Mouse (Mus musculus) adrenal gland, adult (tissue): Measurements from ENCODE around the gene Hes1.
A peak's percentile ranks its signal among the peaks of the same experiment; 100 is the strongest.

Source experiments
- DNase-seq, 2 experiments: peaks; one replicate each; pipeline ENCODE4 v3.0.0; 2022 to 2023; ENCODE audit warnings: low spot score in 1 of 2; ENCODE audit not compliant: inconsistent age in 2 of 2

The Hes1 gene

DNA sequence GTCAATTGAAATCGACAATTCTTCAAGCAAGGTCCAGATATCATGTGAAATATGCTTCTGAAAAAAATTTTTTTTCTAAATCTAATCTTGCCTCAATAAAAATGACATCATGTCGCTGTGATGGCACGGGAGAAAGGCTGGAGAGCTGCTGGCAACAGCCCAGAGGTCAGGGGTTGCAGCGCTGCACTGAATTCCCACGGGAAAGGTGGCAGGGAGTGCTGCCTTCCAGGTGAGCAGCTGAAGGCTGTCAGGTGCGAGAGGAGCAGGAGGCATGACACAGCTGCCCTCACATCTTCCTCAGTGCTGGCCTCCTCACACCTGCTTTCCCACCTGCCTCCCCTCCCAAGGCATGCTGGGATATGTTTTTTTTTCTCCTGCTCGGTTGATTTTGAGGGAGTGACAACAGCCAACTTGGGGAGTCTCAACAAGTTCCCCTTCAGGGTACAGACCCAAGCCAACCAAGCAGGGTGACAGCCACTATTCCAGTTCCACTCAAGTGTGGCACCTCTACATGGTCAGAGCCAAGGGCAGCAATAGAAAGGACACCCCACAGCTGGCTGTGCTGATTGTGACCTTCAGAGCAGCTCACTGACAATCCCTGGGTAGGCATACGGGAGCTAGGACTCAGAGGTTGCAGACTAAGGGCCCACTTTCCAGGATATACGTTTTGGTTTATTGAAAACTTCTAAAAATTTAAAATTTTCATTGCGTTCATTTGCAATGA is 13.3 kb upstream of the Hes1 start:
- no peak for DNase-seq

DNA sequence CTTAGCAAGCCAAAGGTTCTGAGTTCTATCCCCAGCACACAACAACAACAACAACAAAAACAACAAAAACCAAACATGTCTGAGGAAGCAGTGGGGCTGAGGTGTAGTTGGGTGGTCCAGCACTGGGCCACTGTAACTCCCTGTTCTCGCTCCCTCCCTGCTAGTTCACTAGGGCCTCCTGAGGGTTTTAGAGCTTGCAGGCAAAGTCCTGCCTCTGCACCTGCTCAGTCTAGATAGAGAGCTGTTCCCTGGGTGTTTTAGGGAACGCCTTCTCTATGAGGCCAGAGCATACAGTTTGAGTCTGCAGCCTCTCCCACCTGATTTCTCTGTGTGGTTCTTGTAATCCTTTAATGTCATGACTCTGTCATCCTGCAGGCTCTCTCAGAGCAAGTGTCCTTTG is 11.9 kb upstream of the Hes1 start:
- DNase-seq = no peak

DNA sequence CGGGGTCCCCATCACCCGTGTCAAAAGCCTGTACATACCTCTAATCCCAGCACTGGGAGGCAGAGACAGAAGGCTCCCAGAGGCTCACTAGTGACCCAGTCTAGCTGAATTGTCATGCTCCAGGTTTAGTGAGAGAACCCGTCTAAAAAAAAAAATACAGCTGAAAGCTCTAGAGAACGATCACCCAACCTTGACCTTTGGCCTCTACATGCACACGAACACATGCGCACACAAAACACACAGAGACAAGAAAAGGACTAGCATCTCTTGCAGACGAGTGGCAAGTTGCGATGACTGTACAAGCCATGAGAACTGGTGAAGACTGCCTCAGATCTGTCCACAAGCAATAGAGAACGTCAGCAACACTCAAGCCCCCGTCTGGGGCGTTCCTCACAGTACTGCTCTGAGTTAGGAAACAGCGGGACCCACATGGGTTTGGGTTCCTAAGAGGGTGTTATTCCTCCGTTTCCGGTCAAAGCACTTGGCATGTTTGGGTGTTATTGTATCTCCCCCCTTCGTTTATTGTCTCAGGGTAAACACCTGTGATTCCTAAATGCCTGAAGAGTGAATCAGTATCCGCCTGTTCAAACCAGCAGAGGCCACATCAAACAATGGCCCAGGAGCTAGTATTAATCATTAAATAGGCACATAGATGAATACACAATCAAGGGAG is 11.2 kb upstream of the Hes1 start:
- no peak for DNase-seq

DNA sequence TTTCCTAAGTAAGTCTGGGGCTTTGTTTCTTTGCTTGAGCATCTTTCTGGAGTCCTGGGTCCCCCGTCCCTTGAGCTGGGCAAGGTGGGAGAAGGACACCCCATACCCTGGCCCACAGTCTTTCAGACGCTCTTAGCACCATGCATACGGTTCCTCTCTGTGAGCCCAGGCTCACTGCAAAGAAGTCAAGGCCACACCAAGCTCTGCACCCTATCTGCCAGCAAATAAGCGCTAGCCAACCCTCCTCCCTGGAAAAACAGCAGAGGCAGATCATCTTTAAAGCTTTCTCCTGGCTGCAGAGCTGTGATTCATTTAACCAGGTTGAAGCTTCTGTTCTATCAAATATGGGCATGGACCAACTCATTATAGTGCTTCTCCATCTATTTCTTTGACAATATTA is 9.6 kb upstream of the Hes1 start:
- peak; percentile 36 to 61 for DNase-seq

DNA sequence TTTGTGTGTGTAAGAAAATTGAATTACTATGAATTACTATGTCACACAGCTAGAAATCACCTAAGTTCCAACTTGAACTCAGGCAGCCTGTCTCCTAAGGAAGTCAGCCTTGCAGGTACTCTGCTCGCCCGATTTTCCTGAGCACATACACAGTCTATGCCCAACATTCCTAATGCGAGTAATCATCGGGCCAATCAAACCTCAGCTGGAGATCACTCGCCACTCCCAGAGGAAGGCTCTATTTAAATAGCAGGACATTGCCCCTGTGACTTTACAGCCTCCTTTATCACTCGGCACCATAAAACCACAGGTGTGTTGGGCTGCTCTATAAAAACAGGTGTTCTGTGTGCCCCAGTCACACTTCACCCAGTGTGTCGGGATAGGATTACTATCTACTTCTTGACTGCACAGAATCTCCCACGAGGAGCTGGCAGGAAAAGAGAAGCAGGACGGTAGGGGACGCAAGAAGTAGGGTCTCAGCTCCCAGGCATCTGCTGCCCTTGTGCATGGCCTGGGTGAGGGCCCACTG is 8.8 kb upstream of the Hes1 start:
- DNase-seq = no peak

DNA sequence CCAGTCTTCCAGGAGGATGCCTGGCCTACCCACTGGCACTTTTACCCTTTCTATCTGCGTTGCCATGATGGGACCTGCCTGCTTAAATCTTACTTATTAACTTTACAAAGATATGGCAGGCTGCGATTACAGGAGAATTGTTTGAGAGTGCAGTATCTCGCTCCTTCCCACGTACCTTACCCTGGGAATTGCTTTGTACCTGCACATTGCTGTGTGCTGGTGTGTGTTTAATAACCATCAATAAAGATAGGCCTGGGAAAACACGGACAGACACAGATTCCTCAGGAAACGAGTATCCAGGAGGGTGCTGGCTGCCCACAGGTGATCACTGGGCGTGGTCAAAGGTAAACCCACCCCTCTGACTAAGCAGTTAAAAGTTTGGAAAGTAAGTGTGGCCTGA is 8.3 kb upstream of the Hes1 start:
- DNase-seq = no peak

DNA sequence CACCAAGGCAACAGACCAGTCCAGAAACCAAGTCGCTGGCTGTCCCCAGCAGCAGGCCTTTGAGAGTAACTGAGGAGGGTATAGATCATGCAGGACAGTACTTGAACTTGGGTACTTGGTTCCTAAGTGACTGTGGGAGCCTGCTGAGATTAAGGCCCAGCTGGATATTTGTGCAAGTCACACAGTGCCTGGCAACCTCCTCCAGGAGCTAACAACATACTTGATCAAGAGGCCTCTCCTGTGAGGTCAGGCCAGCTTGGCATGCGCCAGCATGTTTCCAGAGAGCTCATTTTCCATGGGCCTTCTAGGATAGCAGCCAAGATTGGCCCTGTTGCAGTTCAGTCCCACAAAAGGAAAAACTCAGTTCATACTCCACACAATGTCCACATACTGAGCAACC is 7.3 kb upstream of the Hes1 start:
- DNase-seq = peak in 1 of 2 experiments; percentile 37

DNA sequence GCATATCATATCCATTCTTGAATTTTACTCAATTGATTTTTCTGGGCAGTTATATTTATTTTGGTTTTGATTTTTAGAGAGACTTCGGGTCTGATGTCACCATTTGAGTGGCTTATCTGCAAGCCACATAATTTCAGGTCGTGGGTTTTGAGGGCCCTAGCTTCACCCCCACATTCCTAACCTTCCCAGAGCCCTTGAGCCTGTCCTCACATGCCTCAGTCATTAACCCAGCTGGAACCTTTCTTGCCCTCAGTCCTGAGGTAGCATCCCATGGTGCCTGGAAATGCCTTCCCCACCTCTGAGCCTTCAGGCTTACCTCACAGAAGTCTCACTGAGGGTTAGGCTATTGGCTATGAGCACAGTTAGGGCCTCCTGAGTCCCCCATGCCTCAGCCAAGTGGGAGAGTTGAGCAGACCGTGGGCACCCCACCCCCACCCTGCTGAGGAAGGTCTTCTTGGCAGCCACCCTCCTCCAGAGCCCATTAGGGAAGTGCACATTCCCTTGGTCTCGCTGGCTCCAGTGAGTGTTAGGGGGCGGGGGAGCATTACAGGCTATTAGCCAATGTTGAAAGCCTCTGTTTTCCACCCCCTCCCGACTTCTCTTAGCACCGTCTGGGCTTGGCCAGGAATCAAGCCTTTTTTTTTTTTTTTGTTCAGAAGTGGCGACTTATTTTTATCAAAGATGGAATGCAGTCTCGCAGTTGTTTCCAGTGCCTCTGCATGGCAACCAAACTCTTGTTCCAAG is 5.0 kb upstream of the Hes1 start:
- DNase-seq = peak in 1 of 2 experiments; percentile 73

DNA sequence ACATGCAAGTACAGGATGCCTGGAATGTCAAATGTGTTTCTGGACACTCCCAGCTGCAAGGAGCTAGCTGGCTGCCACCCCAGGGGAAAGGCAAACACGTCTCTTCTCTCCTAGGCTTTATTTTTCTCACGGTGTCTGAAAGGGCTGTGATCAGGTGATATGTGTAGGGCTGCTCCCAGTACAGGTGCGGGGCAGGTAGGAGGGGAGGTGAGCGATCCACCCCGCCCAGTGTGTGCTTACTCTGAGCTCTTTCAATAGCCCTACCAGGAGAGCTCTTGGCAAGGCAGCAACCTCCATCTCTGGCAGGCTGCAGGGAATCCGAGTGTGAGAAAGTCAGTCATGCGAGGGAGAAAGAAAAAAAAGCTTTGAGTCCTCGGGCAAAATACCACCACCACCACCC is 3.8 kb upstream of the Hes1 start:
- no peak for DNase-seq

DNA sequence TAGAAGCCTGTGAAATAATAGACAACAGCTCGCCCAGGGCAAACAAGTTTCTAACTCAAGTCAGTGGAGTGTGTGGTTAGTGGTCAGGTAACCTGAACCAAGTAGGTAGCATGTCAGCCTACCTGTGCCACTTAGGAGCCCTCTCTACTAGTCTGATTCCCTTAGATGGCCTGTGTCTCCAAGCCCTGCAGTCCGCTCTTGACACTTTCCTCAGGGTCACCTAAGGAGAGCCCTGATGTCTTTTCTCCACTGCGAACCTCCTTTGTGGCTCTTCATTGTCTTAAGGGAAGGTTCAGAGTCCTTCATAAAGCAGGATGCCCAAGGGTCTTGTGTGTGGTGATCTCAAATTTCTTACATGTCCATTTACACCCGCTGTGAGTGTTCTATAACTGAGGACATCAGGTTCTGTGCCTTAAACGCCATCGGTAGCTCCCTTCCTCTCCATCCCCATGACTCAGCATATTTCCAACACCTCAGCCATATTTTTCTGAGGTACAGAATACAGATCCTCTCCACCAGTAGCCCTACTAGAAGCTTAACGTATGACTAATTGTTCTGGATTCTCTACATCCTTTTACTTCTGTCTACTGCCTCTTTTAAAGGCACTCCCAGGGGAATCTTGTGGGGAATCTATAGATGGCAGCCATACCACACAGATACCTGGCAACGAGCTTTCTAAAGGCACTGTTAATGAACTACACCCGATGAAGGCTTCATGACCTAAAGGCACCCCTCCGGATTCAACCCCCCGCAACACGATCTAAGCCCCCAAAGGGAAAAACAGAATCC is 1.7 kb upstream of the Hes1 start:
- DNase-seq = peak in 1 of 2 experiments; percentile 60

DNA sequence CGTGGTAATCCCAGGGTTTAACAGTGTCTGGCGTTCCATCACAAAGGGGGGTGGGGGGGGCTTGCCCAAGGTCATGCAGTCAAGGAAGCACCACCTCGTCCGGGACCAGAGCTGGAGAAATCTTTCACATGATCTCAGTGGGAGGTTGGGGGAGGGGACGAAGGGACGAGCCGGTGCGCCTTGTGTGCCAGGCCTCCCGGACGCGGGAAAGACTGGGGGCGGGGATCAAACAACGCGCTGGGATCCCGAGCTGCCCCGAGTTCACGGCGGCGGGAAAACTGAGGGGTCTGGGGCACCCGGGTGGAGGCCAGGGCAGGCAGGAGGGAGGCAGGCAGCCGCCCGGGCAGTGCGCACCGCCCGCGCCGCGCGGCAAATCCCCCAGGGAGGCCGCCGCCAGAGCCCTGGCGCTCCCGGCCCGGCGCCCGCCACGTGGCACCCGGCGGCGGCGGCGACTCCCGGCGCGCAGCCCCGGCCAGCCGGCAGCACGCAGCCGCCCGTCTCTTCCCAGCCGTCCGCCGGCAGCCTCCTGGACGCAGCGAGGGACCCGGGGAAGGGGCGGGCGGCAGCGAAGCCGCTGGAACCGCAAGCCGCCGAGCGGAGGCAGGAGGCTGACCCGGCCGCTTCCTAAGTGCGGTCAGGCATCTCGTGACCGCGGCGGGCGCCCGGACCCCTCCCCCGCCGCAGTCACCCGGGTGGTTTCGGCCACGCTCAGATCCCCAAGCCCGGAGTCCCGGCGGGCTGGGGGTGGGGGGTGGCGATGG is 883 bp upstream of the Hes1 start:
- DNase-seq = peak; percentile 84 to 92

DNA sequence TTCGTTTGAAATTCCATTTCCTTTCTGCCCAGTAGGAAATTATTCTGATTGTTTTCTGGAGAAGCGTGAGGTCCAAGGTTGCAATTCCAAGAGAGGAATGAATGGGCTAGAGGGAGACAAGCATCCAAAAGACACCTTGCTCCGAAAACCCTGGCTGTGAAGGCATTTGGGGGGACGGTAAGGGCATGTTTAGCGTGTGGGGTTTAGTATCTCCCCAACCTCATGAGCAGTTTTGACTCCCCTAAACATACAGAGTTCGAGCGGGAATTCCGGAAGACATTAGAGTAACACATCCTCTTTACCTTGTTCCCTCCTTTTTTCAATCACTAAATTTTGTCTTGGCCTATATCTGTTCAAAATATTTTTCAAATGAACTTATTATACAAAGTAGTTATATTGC is 429 bp downstream of the Hes1 start:
- no peak for DNase-seq

DNA sequence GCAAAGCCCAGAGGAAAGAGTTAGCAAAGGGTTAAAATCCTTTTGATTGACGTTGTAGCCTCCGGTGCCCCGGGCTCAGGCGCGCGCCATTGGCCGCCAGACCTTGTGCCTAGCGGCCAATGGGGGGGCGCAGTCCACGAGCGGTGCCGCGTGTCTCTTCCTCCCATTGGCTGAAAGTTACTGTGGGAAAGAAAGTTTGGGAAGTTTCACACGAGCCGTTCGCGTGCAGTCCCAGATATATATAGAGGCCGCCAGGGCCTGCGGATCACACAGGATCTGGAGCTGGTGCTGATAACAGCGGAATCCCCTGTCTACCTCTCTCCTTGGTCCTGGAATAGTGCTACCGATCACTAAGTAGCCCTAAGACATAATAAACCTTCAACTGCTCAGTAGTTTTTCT is 893 bp downstream of the Hes1 start:
- DNase-seq = peak; percentile 98

DNA sequence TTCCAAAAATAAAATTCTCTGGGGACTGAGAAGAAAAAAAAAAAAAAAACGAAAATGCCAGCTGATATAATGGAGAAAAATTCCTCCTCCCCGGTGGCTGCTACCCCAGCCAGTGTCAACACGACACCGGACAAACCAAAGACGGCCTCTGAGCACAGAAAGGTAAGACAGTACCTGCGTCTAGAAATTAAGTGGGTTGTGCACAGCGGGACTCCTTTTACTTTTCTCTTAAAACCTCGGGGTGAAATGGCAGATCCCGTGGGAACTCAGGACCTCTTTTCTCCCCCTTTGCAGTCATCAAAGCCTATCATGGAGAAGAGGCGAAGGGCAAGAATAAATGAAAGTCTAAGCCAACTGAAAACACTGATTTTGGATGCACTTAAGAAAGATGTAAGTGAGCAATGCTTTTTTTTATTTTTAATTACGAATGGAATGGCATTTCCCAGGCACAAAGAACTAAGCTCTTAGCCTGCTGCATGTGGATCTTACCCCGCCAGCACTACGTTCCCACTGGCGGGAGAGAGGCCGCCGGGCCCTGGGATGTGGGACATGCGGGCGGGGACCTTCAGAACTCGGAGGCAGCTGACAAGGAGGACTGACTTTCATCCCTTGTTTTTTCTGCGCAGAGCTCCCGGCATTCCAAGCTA is 1.5 kb downstream of the Hes1 start:
- peak in 1 of 2 experiments; percentile 33 for DNase-seq

DNA sequence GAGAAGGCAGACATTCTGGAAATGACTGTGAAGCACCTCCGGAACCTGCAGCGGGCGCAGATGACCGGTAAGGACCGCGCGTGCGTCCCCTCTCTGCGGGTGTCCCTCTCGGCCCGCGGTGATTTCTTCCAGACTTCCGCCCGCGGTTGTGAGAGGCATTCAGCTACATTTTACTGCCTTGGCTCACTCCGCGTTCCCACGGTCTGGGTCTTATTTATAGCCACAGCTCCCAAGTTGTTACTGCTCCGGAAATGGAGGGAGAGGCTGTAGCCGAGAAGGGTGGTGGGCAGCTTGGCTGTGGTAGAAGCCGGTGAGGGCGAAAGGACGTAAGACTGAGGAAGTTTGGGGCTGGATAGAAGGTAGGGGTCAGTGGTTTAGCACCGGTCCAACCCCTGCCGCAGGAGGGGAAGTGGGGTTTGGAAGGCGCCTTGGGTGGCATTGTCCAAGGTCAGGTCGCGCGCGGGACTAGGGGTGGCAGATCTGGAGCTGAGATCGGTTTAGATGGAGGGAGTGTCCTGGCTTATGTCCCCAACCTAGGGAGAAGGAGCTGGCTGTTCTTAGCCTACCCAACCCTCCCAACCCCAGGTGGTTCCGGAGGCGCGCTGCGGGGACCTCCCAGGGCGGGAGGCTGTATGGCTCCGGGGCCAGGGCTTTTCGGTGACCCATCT is 2.1 kb downstream of the Hes1 start:
- DNase-seq = peak; percentile 75 to 89

DNA sequence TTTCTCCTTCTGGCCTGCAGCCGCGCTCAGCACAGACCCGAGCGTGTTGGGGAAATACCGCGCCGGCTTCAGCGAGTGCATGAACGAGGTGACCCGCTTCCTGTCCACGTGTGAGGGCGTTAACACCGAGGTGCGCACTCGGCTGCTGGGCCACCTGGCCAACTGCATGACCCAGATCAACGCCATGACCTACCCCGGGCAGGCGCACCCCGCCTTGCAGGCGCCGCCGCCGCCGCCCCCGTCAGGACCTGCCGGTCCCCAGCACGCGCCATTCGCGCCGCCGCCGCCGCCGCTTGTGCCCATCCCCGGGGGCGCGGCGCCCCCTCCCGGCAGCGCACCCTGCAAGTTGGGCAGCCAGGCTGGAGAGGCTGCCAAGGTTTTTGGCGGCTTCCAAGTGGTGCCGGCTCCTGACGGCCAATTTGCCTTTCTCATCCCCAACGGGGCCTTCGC is 2.7 kb downstream of the Hes1 start:
- DNase-seq = peak; percentile 92 to 97

DNA sequence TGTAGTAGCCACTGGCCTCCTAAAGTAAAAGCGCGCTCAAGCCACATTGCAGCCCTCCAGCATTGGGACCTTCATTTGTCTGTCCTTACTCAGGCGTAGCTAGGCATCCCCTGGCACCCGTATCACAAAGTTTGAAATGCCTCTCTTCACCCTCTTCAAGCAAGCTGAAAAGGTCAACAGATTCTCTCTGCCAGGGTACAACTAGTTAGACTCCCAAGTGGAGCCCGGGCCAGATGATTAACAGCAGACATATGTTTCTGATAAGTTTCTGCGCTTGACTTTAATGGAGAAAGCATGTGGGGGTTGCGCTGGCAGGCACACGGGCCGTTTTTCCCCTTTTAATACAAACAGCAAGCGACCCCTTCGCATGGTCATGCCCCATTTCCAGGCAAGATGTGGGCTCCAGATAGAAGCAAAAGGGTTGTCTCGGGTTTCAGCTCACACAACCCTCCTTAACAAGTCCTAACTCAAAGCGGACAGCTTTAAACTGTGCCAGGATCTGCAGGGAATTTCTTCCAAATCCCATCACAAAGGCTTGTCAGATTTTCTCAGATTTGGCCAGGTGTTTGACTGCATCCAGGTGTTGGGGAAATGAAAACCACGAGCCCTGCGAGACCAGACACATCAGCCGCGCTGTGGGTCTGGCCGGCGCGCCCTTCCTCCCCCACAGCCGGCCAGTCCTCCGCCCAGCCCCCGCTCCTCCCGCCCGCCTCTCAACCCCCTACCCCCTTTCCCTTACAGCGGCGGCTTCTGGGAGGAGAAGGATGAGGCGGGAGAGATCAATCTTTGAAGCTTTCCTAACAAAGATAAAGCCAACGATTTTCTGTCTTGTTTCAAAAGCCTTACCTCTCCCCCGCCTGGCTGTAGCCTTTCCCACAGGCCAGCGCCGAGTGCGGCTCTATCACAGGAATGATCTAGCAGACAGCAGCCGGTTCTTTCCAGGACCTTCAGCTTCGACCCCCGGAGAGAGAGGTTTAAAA is 4.1 kb downstream of the Hes1 start:
- DNase-seq = peak; percentile 58 to 86

DNA sequence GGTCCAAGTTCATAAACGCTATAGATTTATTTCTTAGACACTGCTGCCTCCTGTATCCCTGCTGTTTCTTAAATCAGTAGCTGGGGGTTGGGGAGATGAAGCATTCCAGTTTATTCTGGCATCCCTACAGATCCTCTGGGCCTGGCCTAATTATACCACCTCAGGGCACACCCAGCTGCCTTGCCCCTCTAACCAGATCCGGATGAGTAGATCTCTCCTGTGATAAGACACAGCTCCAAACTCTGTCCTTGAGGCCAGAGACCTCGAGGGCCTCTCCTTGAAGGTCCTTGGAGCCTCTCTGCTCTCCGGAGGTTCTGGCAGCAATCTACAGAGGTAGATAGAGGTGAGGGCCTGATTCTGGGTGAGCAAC is 5.4 kb downstream of the Hes1 start:
- DNase-seq = peak; percentile 71 to 89
